Mouse (Mus musculus): Measurements from ENCODE around the gene Zc3h7b. TPM values are rescaled to one million over a fixed set of nuclear protein-coding genes. Genes with fewer than 3 reads are reported as not detected.
"Not testable (repeated sequence)": the region's sequence is repeated elsewhere in the genome, so short reads cannot be mapped to it uniquely, and the experiment has no call there.

Zc3h7b gene
- polyA plus RNA-seq, 1 experiment from 2014 or later = 11.1 TPM

GRCm38 (mm10) chr15:81701350-81701749 is 43.5 kb upstream of the Zc3h7b start:
- peak; percentile 31 for TF ChIP-seq CTCF (IDR thresholded peaks at IDR 0.05; ENCODE audit: low read depth)
- not testable (repeated sequence) for DNase-seq (ENCODE audit: low spot score); H3K4me3 ChIP-seq (ENCODE audit: low read depth, low read length); ATAC-seq (ENCODE audit: low FRiP score, low TSS enrichment); H3K27me3 ChIP-seq (ENCODE audit: control insufficient read depth, insufficient read depth, low read length); H3K4me1 ChIP-seq (replicated peaks; ENCODE audit: control insufficient read depth, insufficient read depth); H3K4me2 ChIP-seq (replicated peaks; ENCODE audit: low read depth); H3K9me3 ChIP-seq (ENCODE audit: control insufficient read depth, low read length); H3K27ac ChIP-seq (replicated peaks); H3K9ac ChIP-seq (ENCODE audit: low read length)
- WGBS = 79% methylated on average over 4 of the region's 4 CpGs
- H3K36me3 ChIP-seq (ENCODE audit: control insufficient read depth, insufficient read depth, low read length) = peaks cover 15% of the 10 kb centered on the region

- H3K27me3 ChIP-seq (ENCODE audit: control insufficient read depth, insufficient read depth, low read length) = no peaks in the 10 kb centered on the region
These were observed 42.4 kb upstream of the Zc3h7b start for GRCm38 (mm10) chr15:81702306-81703093.

GRCm38 (mm10) chr15:81703094-81703489 is 41.8 kb upstream of the Zc3h7b start:
- DNase-seq (ENCODE audit: low spot score) (no peak), ATAC-seq (ENCODE audit: low FRiP score, low TSS enrichment) (no peak)
- WGBS = 69% methylated on average over 3 of the region's 3 CpGs

More at GRCm38 (mm10) chr15:81702306-81703093, 42.4 kb upstream of the Zc3h7b start:
- Histone ChIP-seq H3K4me3 (ENCODE audit: low read depth, low read length) (no peak overlapping the region), H3K4me1 (replicated peaks; ENCODE audit: control insufficient read depth, insufficient read depth) (no peaks in the 10 kb centered on the region), H3K27ac (replicated peaks) (no peak overlapping the region), H3K9ac (ENCODE audit: low read length) (no peak overlapping the region), H3K36me3 (ENCODE audit: control insufficient read depth, insufficient read depth, low read length) (peaks cover 17% of the 10 kb centered on the region), H3K9me3 (ENCODE audit: control insufficient read depth, low read length) (no peaks in the 10 kb centered on the region), H3K4me2 (replicated peaks; ENCODE audit: low read depth) (no peak overlapping the region)
- DNase-seq (ENCODE audit: low spot score) (no peak), ATAC-seq (ENCODE audit: low FRiP score, low TSS enrichment) (no peak)
- no peak for TF ChIP-seq CTCF (IDR thresholded peaks at IDR 0.05; ENCODE audit: low read depth)
- TF ChIP-seq EP300 (optimal IDR thresholded peaks at IDR 0.05) = no peak
- WGBS = 87% methylated on average over 13 of the region's 13 CpGs

GRCm38 (mm10) chr15:81708991-81709390 is 35.9 kb upstream of the Zc3h7b start:
- ATAC-seq (ENCODE audit: low FRiP score, low TSS enrichment) (no peak), DNase-seq (ENCODE audit: low spot score) (no peak)
- TF ChIP-seq CTCF (IDR thresholded peaks at IDR 0.05; ENCODE audit: low read depth) = no peak
- no peak for TF ChIP-seq EP300 (optimal IDR thresholded peaks at IDR 0.05)
- Histone ChIP-seq H3K4me2 (replicated peaks; ENCODE audit: low read depth) (no peak overlapping the region), H3K36me3 (ENCODE audit: control insufficient read depth, insufficient read depth, low read length) (peaks cover 53% of the 10 kb centered on the region), H3K4me3 (ENCODE audit: low read depth, low read length) (no peak overlapping the region), H3K9ac (ENCODE audit: low read length) (no peak overlapping the region), H3K27me3 (ENCODE audit: control insufficient read depth, insufficient read depth, low read length) (no peaks in the 10 kb centered on the region), H3K4me1 (replicated peaks; ENCODE audit: control insufficient read depth, insufficient read depth) (no peaks in the 10 kb centered on the region), H3K9me3 (ENCODE audit: control insufficient read depth, low read length) (no peaks in the 10 kb centered on the region), H3K27ac (replicated peaks) (no peak overlapping the region)
- WGBS = 90% methylated on average over 11 of the region's 11 CpGs

More at GRCm38 (mm10) chr15:81703094-81703489, 41.8 kb upstream of the Zc3h7b start:
- Histone ChIP-seq H3K4me3 (ENCODE audit: low read depth, low read length) (no peak overlapping the region), H3K9me3 (ENCODE audit: control insufficient read depth, low read length) (no peaks in the 10 kb centered on the region), H3K36me3 (ENCODE audit: control insufficient read depth, insufficient read depth, low read length) (peaks cover 17% of the 10 kb centered on the region), H3K9ac (ENCODE audit: low read length) (no peak overlapping the region), H3K27ac (replicated peaks) (no peak overlapping the region), H3K4me1 (replicated peaks; ENCODE audit: control insufficient read depth, insufficient read depth) (no peaks in the 10 kb centered on the region), H3K27me3 (ENCODE audit: control insufficient read depth, insufficient read depth, low read length) (no peaks in the 10 kb centered on the region), H3K4me2 (replicated peaks; ENCODE audit: low read depth) (no peak overlapping the region)
- TF ChIP-seq EP300 (optimal IDR thresholded peaks at IDR 0.05) (no peak), CTCF (IDR thresholded peaks at IDR 0.05; ENCODE audit: low read depth) (no peak)

GRCm38 (mm10) chr15:81709686-81710085 is 35.2 kb upstream of the Zc3h7b start:
- Histone ChIP-seq H3K4me1 (replicated peaks; ENCODE audit: control insufficient read depth, insufficient read depth) (no peaks in the 10 kb centered on the region), H3K4me2 (replicated peaks; ENCODE audit: low read depth) (no peak overlapping the region), H3K4me3 (ENCODE audit: low read depth, low read length) (no peak overlapping the region), H3K36me3 (ENCODE audit: control insufficient read depth, insufficient read depth, low read length) (peaks cover 52% of the 10 kb centered on the region), H3K9ac (ENCODE audit: low read length) (no peak overlapping the region), H3K27me3 (ENCODE audit: control insufficient read depth, insufficient read depth, low read length) (no peaks in the 10 kb centered on the region), H3K27ac (replicated peaks) (no peak overlapping the region), H3K9me3 (ENCODE audit: control insufficient read depth, low read length) (no peaks in the 10 kb centered on the region)
- no peak for ATAC-seq (ENCODE audit: low FRiP score, low TSS enrichment)
- TF ChIP-seq CTCF (IDR thresholded peaks at IDR 0.05; ENCODE audit: low read depth) = no peak
- TF ChIP-seq EP300 (optimal IDR thresholded peaks at IDR 0.05) = no peak
- WGBS = 100% methylated on average over 1 of the region's 1 CpGs
- DNase-seq (ENCODE audit: low spot score) = no peak

GRCm38 (mm10) chr15:81710801-81711200 is 34.1 kb upstream of the Zc3h7b start:
- H3K36me3 ChIP-seq (ENCODE audit: control insufficient read depth, insufficient read depth, low read length) = peaks cover 45% of the 10 kb centered on the region
- no peaks in the 10 kb centered on the region for H3K27me3 ChIP-seq (ENCODE audit: control insufficient read depth, insufficient read depth, low read length)
- no peak for DNase-seq (ENCODE audit: low spot score)

More at GRCm38 (mm10) chr15:81710801-81711200, 34.1 kb upstream of the Zc3h7b start:
- Histone ChIP-seq H3K4me2 (replicated peaks; ENCODE audit: low read depth) (no peak overlapping the region), H3K27ac (replicated peaks) (no peak overlapping the region), H3K9ac (ENCODE audit: low read length) (no peak overlapping the region), H3K9me3 (ENCODE audit: control insufficient read depth, low read length) (no peaks in the 10 kb centered on the region), H3K4me1 (replicated peaks; ENCODE audit: control insufficient read depth, insufficient read depth) (no peaks in the 10 kb centered on the region), H3K4me3 (ENCODE audit: low read depth, low read length) (no peak overlapping the region)
- peak; percentile 47; the same call in 1 of the 2 replicates for ATAC-seq (ENCODE audit: low FRiP score, low TSS enrichment)
- WGBS = 63% methylated on average over 4 of the region's 4 CpGs
- TF ChIP-seq EP300 (optimal IDR thresholded peaks at IDR 0.05) = no peak
- no peak for TF ChIP-seq CTCF (IDR thresholded peaks at IDR 0.05; ENCODE audit: low read depth)
